Mouse (Mus musculus) splenic B cell, adult 2 months (primary cell): ENCODE measurements around the gene Gxylt2.

Source experiments
- DNase-seq: peaks from one replicate; pipeline ENCODE4 v3.0.0-alpha.2; 2011; ENCODE audit warnings: low read depth, low spot score
- H3K27me3 ChIP-seq: 2 replicates; pipeline ENCODE4 v1.6.1; 2012; ENCODE audit warnings: mild to moderate bottlenecking, low read length, moderate library complexity, mixed read lengths; ENCODE audit not compliant: control insufficient read depth, poor library complexity, insufficient read depth, severe bottlenecking
- H3K36me3 ChIP-seq: 2 replicates; pipeline ENCODE4 v1.6.1; 2012; ENCODE audit warnings: mild to moderate bottlenecking, low read length, moderate library complexity, mixed read lengths; ENCODE audit not compliant: control insufficient read depth, poor library complexity, insufficient read depth, severe bottlenecking

Gxylt2 gene

DNA sequence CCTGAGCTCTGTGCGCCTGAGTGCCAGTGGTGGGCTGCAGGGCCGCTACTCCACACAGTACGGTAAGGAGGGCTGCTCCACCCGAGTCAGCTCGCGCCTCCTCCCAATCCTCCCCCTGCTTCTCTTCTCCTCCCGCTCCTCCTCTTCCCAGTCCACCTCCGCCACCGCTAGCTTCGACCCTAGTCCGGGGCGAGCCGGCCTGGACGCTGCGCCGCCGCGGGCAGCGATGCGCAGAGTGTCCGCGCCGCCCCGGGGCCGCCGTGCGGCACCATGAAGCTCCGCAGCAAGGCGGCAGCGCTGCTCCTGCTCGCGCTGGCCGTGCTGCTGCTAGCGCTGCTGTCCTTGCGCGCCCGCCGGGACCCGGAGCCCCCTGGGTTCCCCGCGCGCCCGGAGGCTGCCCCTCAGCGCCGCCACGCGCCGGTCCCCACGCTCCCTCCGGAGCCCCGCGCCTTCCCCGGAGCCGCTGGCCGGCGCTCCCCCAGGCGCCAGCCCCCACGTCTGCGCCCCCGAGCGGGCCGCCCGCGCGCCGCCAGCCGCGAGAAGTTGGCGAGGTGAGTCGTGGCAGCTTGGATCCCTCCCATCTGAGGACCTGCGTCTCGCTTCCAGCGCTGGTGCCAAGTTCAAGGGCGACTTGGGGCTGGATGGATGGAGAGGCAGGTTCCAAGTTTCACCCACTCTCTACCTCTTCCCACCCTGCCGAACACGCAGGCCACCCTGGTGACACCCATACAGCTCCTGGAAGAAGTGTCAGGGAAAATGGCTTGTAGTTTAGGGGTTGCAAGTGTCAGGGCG, at the start of gene Gxylt2:
TSS of gene Gxylt2 (plus strand) at position 161 of the 792 bp plus-strand sequence.
- no peak for DNase-seq
- H3K36me3 ChIP-seq: no peaks in the 10 kb centered on the region
- peaks cover 1% of the 10 kb centered on the region; the same call in 1 of the 2 replicates for H3K27me3 ChIP-seq

DNA sequence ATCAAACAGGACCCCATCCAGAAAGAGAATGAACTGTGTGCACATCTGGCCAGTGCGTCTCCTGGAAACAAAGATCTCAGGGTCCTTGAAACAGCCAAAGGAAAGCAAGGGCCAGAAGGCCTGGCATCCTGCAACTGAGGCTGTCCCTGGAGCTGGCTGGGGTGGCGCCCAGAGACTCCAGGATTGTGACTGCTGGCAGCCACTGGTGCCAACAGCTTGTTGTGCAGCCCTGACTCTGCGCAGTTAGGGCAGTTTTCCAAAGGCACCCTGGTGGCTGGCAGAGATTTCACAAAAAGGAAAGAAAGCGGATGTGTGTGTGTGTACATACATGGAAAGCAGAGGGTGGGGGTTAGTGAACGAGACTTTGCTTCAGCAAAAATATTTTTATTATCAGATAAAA, 44.1 kb upstream of the Gxylt2 start:
- DNase-seq: no peak
- no peaks in the 10 kb centered on the region for H3K27me3 ChIP-seq
- H3K36me3 ChIP-seq: peaks cover 5% of the 10 kb centered on the region; the same call in 1 of the 2 replicates

DNA sequence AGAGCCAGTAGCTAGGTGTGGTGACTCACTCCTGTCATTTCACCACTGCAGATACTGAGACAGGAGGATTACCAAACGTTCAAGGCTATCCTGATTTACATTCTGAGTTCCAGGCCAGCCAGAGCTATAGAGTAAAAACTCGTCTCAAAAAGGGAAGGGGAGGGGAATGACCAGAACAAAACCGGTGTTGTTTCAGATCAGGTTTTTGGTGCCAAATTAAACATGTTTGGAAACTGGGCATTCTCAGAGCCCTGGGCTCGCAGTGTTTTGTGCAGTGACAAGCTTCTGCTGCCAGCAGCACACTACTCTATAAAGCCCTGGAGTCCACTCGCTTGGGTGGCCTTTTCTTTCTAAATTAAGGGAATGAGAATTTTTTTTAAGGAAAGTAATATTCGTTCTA, 42.3 kb upstream of the Gxylt2 start:
- DNase-seq: no peak
- Histone ChIP-seq H3K36me3 (peaks cover 5% of the 10 kb centered on the region; the same call in 1 of the 2 replicates), H3K27me3 (no peaks in the 10 kb centered on the region)

DNA sequence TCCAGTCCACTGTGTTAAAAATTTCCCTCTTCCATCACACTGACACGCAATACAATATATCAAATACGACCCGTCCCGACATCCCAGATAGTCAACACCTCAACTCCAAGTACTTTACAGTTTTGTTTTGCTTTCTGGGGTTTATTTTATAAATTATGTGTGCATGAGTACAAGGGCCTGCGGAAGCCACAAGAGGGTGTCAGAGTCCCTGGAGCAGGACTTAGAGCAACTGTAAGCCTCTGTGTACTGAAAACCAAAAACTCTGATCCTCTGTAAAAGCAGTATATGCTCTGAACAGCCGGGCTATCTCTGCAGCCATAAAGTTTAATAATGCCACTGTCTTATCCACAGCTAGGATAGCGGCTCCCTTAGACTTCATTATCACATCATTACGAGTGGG, 36.9 kb upstream of the Gxylt2 start:
- H3K27me3 ChIP-seq: no peaks in the 10 kb centered on the region
- no peak for DNase-seq
- H3K36me3 ChIP-seq: peaks cover 3% of the 10 kb centered on the region; the same call in 1 of the 2 replicates

DNA sequence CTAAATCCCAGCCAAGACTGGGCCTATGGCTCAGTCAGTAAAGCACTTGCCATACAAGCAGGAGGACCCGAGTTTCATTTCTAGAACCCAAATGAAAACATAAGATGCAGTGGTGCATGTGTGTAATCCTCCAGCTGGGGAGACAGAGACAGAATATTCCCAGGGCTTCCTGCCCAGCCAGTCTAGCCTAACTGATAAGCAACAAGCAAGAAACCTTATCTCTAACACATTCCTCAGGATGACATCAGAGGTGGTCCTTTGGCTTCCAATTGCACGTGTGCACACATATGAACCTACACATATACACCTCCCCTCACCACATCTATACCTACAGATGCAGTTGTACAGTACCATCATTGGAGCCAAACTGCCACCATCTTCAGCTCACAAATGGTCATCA, 35.7 kb upstream of the Gxylt2 start:
- Histone ChIP-seq H3K27me3 (no peaks in the 10 kb centered on the region), H3K36me3 (peaks cover 3% of the 10 kb centered on the region; the same call in 1 of the 2 replicates)
- DNase-seq: no peak

DNA sequence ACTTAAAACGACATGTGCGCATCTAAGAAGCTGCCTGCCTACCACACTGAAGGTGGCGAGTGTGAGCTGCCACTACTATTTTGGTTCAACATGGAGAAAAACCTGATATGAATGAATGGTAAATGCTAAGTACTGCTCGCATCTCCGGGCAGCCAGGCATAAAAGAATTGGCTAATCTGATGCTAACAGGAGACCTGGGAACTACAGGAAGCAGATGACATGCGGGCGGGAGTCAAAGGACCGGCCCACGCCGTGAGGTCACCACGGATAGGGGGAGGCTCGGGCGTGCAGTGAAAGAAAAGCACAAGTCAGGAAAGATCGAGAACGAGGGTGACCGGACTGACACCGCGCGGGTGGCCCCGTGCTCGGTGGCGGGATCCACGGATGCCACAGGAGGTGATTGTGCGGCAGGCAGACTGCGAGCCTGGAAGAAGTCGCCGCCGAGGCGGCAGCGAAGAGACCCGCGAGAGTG, 34.1 kb upstream of the Gxylt2 start:
- DNase-seq: peak; percentile 47
- no peaks in the 10 kb centered on the region for H3K27me3 ChIP-seq
- no peaks in the 10 kb centered on the region for H3K36me3 ChIP-seq

DNA sequence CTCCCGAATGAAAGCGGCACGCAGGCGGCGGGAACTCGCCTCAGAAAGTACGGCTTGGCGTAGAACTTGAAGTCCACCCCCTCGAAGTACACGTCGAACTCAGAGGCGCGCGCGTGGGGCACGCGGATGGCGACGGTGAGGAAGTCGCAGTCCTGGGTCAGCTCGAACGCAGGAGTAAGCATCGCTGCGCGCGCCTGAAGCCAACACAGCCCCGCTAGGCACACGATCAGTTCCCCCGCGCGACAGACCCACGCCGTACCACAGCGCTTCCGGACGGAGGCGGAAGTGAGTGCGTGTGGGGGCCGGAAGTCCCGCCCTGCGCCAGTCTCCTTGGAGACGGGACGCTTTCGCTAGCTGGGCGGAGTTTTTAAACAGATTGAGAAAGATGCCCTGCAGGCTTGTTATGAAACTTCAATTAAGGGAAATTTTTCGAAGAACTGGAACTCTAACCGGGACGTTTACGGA, 33.6 kb upstream of the Gxylt2 start, which contains the start of gene Shq1:
TSS of gene Shq1 (minus strand) at position 278 of the 465 bp plus-strand sequence.
- Histone ChIP-seq H3K36me3 (no peaks in the 10 kb centered on the region), H3K27me3 (no peaks in the 10 kb centered on the region)
- DNase-seq: peak; percentile 95

DNA sequence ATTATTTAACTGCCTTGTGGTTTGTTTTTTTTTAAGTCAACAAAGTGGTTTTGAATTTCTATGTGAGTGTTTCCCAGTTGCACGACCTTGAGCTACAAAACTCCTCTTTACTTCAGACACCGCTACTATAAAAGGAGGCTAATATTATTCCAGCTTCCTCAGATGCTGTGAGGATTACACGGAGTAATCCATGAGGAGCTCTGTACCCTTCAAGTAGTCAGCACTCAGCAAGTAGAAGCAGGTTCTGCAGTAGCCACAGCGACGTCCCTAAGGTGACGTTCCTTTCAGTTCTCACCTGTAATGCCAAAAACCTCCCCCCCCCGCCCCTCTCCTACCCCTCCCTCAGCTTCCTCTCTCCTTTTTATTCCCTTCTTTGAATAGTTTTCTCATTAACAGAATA, 33.1 kb upstream of the Gxylt2 start:
- no peaks in the 10 kb centered on the region for H3K36me3 ChIP-seq
- no peak for DNase-seq
- no peaks in the 10 kb centered on the region for H3K27me3 ChIP-seq

DNA sequence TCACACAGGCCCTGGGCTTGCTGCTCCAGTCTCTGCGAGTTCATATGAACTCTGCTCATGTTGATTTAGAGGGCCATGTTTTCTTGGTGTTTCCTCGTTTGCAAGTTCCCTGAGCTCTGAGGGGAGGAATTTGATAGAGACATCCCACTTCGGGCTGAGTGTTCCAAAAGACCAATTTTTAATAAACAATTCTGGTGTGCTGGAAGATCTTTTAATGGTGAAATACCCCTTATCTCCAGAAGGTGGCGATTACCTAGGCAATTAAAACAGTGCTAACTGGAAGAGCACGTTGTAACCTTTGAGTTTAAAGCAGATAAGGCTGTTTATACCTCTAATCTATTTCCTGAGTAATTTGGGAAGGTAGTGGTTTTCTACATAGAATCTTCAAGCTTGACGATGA, 29.6 kb upstream of the Gxylt2 start:
- Histone ChIP-seq H3K27me3 (no peaks in the 10 kb centered on the region), H3K36me3 (no peaks in the 10 kb centered on the region)
- peak; percentile 62 for DNase-seq

DNA sequence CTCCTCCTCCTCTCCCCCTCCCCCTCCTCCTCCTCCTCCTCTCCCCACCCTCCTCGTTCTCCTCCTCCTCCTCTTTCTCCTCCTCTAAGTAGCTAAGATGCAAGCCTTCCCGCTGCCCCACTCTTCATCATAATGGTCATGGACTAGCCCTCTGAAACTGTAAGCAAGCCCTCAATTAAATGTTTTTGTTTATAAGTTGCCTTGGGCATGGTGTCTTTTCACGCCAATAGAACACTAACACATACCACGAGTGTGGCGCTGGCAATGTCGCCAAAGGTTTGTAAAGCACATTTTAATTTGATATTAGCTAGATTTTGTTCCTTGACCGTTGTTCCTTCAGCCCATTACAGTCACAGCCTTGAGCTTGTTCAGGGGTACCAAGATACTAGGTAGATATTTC, 28.1 kb upstream of the Gxylt2 start:
- no peaks in the 10 kb centered on the region for H3K36me3 ChIP-seq
- H3K27me3 ChIP-seq: no peaks in the 10 kb centered on the region
- DNase-seq: no peak

DNA sequence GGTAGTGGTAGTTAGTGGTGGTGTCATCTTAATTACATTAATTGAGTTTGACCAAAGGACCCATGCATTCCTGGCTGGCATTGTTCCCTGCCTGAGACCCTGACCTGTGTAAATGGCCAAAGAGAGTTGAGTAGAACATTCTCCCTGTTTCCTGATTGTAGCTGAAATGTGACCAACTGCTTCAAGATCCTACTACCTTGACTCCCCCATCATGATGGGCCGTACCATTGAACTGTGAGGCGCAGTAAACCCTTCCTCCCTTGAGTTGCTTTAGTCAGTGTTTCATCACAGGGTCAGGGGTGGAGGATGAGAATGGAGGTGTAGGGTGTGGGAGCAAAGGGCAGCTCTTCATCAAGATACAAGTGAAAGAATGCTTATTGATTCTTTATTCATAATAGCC, 25.9 kb upstream of the Gxylt2 start:
- no peak for DNase-seq
- Histone ChIP-seq H3K27me3 (no peaks in the 10 kb centered on the region; the same call in 1 of the 2 replicates), H3K36me3 (no peaks in the 10 kb centered on the region)

DNA sequence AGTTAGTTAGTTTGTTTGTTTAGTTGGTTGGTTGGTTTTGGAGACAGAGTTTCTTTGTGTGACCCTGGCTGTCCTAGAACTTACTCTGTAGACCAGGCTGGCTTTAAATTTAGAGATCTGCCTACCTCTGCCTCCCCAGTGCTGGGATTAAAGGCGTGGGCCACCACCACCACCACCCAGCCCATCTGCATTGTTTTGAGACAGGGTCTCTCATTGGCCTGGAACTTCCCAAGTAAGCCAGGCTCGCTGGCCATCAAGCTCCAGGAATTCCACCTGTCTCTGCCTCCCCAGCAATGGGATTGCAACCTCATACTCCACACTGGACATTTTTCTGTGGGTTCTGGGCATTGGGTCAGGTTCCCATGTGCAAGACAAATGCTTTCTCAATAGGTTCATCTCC, 18.2 kb upstream of the Gxylt2 start:
- no peaks in the 10 kb centered on the region; the same call in 1 of the 2 replicates for H3K27me3 ChIP-seq
- no peaks in the 10 kb centered on the region for H3K36me3 ChIP-seq
- DNase-seq: no peak

DNA sequence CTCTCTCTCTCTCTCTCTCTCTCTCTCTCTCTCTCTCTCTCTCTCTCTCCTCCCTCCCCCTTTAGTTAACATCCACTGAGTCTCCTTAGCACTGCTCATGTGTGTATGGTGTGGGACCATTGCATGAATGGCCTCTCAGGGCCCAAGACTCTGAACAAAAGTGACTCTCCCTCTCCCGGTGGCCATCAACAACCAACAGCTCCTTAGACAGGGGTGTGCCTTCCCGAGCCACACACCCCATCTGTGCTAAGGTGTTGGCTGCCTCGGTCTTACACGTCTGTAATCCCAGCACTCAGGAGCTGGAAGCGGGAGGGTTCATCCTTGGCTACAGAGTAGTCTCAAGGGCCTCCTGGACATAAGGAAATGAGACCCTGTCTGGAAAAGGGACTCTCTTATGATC, 4.5 kb upstream of the Gxylt2 start:
- Histone ChIP-seq H3K36me3 (no peaks in the 10 kb centered on the region), H3K27me3 (peaks cover 1% of the 10 kb centered on the region; the same call in 1 of the 2 replicates)
- DNase-seq: no peak

DNA sequence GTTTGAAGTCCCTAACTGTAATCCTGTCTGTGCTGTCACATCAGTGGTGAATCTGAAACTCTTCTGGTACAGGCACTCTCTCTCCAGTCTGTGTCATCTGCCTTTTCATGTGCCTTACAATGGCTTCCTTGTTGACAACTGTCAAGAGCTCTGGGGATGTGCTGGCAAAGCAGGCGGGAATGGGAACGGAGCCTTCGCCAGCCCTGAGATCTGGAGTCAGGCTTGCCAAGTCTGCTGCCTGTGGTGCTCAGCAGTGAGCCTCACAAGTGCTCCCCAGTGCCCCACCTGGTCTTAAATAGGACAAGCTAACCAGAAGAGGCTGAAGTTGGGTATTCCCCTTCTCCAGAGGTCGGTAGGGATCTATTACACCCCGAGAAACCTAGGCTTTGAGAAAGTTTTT, 3.8 kb upstream of the Gxylt2 start:
- Histone ChIP-seq H3K36me3 (no peaks in the 10 kb centered on the region), H3K27me3 (peaks cover 1% of the 10 kb centered on the region; the same call in 1 of the 2 replicates)
- DNase-seq: no peak

DNA sequence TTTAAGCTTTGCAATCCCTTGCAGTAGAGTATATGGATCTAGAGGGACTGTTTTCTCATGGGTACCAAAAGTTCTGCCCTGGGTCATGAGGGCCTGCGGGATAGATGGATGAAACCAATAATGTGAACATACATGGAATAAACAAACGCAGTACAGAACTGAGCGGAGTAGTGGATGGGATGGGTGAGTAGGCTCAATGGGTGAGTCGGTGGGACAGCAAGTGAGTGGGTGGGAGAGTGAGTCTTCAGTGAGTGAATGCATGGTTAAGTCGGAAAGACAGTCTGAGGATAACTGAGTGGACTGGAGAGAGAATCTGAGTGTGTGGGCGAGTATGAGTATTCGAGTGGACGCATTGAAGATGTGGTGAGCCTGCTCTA, 349 bp upstream of the Gxylt2 start:
- peaks cover 1% of the 10 kb centered on the region; the same call in 1 of the 2 replicates for H3K27me3 ChIP-seq
- H3K36me3 ChIP-seq: no peaks in the 10 kb centered on the region
- no peak for DNase-seq
